Mouse (Mus musculus) limb, embryonic 14.5 days (tissue): ENCODE data around the gene Ccdc65. TPM values are rescaled to one million over a fixed set of nuclear protein-coding genes. Genes with fewer than 3 reads are reported as not detected.

Source experiments
- ATAC-seq: fragments of 200-750 bp; cut with Nextera tagmentation; 2 replicates; pipeline ENCODE4 v1.8.0; 2017; ENCODE audit warnings: low read depth, moderate number of reproducible peaks, moderate TSS enrichment; ENCODE audit not compliant: low FRiP score
- DNase-seq: peaks from one replicate; pipeline ENCODE4 v3.0.0-alpha.2; 2015; ENCODE audit warnings: low spot score
- H3K27ac ChIP-seq: fragments of 300-500 bp; sonication (generic); replicated peaks from 2 replicates; pipeline ENCODE4 v1.5.1; 2014; ENCODE audit warnings: low read depth, mild to moderate bottlenecking, low read length, moderate library complexity, mixed read lengths
- H3K27me3 ChIP-seq: fragments of 300-500 bp; sonication (generic); 2 replicates; pipeline ENCODE4 v1.6.1; 2014; ENCODE audit warnings: low read length, mixed read lengths; ENCODE audit not compliant: control insufficient read depth, insufficient read depth
- H3K36me3 ChIP-seq: fragments of 300-500 bp; sonication (generic); 2 replicates; pipeline ENCODE4 v1.6.1; 2014; ENCODE audit warnings: mild to moderate bottlenecking, low read length, moderate library complexity, mixed read lengths; ENCODE audit not compliant: control insufficient read depth, insufficient read depth
- H3K4me1 ChIP-seq: fragments of 300-500 bp; sonication (generic); 2 replicates; pipeline ENCODE4 v1.6.1; 2014; ENCODE audit warnings: antibody characterized with exemption, low read length, mixed read lengths; ENCODE audit not compliant: control insufficient read depth, insufficient read depth
- H3K4me2 ChIP-seq: fragments of 300-500 bp; sonication (generic); replicated peaks from 2 replicates; pipeline ENCODE4 v1.6.1; 2014; ENCODE audit warnings: low read depth, mild to moderate bottlenecking, low read length, moderate library complexity; ENCODE audit not compliant: severe bottlenecking
- H3K4me3 ChIP-seq: fragments of 300-500 bp; sonication (generic); replicated peaks from 2 replicates; pipeline ENCODE4 v1.5.1; 2014; ENCODE audit warnings: low read length
- H3K9ac ChIP-seq: fragments of 300-500 bp; sonication (generic); 2 replicates; pipeline ENCODE4 v1.6.1; 2014; ENCODE audit warnings: mild to moderate bottlenecking, low read depth, low read length, moderate library complexity; ENCODE audit not compliant: severe bottlenecking
- H3K9me3 ChIP-seq: fragments of 300-500 bp; sonication (generic); 2 replicates; pipeline ENCODE4 v1.6.1; 2016; ENCODE audit warnings: low read length; ENCODE audit not compliant: control insufficient read depth
- POLR2A ChIP-seq: fragments of 200-500 bp; IDR thresholded peaks from 2 replicates; pipeline ENCODE4 v1.8.0; 2012; ENCODE audit warnings: inconsistent platforms, mild to moderate bottlenecking, moderate library complexity, borderline replicate concordance; ENCODE audit not compliant: insufficient read depth, insufficient read length; ENCODE audit errors: extremely low read depth
- WGBS: fragments of 180-500 bp; shearing (Covaris S2); extraction: QIAGEN DNeasy Blood & Tissue Kit; methylation state at CpG from one replicate; pipeline ENCODE4 v1.1.7; 2014; 5-methylcytosine and 5-hydroxymethylcytosine counted together
- polyA plus RNA-seq, 2 experiments: library from polyadenylated mRNA; depleted of rRNA in 1 of 2; stranded (reverse) in 1 of 2; unstranded in 1 of 2; fragments of >200 nt; fragmentation: Nextera tagmentation in 1 of 2; extraction: Ambion mirVana in 1 of 2; gene quantifications; 2 replicates each; pipeline versions ENCODE4 v1.2.1 to v1.2.3; 2012 to 2014

Ccdc65 gene
- polyA plus RNA-seq, 2 experiments: 0.48 to 0.87 TPM

DNA sequence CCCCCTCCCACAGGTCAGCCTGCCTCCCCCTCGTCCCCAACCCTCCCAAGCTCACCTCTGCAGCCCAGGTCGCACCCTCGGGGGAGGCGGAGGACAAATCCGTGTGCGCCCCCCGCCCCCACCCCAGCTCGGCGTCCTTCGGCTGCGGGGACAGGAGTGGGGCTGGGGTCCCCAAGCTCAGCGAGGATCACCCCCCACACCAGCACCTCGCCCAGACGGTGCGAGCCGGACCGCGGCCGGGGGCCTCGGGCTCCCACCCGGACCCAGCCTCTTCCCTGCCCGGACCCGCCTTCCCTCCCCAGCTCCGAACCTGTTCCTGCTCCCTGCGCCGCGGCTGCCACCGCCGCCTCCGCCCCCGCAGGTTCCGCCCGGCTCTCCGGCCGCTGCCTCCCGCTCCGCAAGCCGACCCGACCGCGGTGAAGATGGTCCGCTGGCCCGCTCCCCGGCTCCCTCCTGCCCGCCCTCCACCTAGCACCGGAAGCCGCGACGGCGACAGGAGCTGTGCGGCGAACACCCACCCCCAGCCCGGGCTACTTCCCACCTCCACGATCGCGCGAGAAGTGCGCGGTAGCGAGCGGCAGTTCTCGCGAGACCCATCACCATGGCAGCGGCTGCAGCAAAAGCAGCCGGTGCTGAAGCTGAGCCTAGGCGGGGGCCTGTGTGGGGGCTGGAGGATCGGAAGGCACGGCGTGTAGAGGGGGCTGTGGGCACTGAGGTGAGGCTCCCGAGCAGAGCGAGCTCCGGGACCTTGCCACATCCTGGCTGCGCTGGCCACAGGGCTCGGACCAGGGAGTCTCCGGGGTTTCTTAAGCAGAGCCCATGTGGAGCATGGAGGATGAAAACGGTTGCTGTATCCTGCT is 54.9 kb downstream of the Ccdc65 start, which contains the start of gene Arf3:
Arf3 (minus strand) TSS at position 545 of the 860 bp plus-strand sequence.
- 0% methylated on average over 49 of the region's 76 CpGs for WGBS
- H3K4me2 ChIP-seq: peak within 1 kb of the TSS; percentile 79
- DNase-seq: peak; percentile 95
- peak within 1 kb of the TSS; percentile 84 for H3K9ac ChIP-seq
- ATAC-seq: peak; percentile 94
- TF ChIP-seq POLR2A: peak; percentile 76; the same call in 1 of the 2 replicates
- H3K36me3 ChIP-seq: peaks cover 18% of the 10 kb centered on the region; the same call in 1 of the 2 replicates
- peaks cover 10% of the 10 kb centered on the region for H3K4me1 ChIP-seq
- H3K27me3 ChIP-seq: no peaks in the 10 kb centered on the region
- no peaks in the 10 kb centered on the region for H3K9me3 ChIP-seq
- peak within 1 kb of the TSS; percentile 77 for H3K27ac ChIP-seq
- peak within 1 kb of the TSS; percentile 95 for H3K4me3 ChIP-seq

DNA sequence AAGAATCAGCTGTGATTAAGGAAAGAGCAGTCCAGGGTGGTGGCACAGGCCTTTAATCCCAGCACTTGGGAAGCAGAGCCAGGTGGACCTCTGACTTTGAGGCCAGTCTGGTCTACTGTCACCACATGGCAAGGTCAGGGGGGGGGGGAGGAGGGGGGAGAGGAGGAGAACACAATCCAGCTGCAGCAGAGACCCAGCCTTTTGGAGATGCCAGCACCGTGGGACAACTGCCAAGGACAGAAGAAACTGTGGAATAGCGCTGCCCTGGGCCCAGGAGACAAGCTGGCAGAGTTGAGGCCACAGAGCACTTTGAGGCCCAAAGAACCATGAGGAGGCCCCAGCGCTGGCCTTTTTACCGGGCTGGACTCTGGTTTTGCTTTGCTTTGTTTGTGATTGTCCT is 57.9 kb downstream of the Ccdc65 start:
- ATAC-seq (no peak), DNase-seq (no peak)
- H3K9me3 ChIP-seq: no peaks in the 10 kb centered on the region
- no peak overlapping the region for H3K4me2 ChIP-seq
- no peak overlapping the region for H3K4me3 ChIP-seq
- no peak overlapping the region for H3K27ac ChIP-seq
- H3K36me3 ChIP-seq: no peaks in the 10 kb centered on the region
- no peak for TF ChIP-seq POLR2A
- H3K27me3 ChIP-seq: peaks cover 3% of the 10 kb centered on the region
- H3K9ac ChIP-seq: no peak overlapping the region
- WGBS: 65% methylated on average over 4 of the region's 4 CpGs
- peaks cover 10% of the 10 kb centered on the region for H3K4me1 ChIP-seq

DNA sequence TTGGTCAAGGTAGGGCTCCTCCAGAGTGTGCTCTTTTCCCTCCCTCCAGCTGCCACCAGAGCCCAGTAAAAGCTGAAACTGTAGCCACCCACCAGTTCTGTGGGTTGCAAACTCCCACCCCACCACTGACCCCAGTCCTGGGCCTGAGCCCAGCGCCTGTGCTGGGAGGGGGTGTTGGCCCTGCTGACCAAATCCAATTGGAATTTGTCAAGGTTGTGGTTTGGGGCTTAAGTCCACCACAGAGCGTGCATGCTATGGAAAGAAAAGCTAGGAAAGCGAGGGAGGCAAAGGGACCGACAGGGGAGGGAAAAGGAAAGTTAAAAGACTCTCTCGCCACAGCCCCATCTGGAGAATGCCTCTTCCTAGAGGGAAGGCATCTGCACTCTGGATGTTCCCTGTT is 60.3 kb downstream of the Ccdc65 start:
- Histone ChIP-seq H3K27me3 (peaks cover 26% of the 10 kb centered on the region), H3K4me3 (no peak overlapping the region), H3K4me1 (peaks cover 8% of the 10 kb centered on the region; the same call in 1 of the 2 replicates), H3K9me3 (no peaks in the 10 kb centered on the region), H3K4me2 (no peak overlapping the region), H3K9ac (no peak overlapping the region), H3K27ac (no peak overlapping the region), H3K36me3 (no peaks in the 10 kb centered on the region)
- DNase-seq: no peak
- ATAC-seq: peak; percentile 43; the same call in 1 of the 2 replicates
- WGBS: 16% methylated on average over 5 of the region's 5 CpGs
- no peak for TF ChIP-seq POLR2A

DNA sequence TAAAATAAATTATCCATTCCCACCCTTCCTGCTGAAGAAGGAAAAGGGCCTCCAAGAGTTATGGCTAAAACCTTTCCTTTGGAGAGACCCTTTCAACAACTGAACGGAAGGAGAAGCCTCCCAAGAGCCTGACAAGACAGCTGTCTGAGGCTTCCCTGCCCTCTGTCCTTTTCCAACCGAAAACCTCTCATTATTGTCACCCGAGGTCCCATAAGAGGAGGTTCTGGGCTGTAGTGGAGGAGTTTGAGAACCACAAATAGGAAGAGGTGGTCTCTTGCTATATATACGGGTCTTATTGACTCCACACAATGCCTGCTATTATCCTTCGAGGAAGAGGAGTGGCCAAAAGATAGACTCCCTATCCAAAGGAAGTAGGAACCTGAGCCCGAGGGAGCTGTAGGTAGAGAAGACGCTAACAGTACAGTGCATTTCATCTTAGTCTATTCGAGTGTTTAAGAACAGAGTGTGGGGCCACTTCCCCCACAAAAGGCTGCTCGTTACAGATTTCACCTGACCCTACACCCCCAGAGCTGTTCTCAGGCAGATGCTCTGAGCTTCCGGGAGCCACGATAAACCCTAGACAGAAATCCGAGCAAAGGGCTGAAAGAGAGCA is 63.9 kb downstream of the Ccdc65 start:
- no peak for DNase-seq
- peak overlapping the region; percentile 0; the same call in 1 of the 2 replicates for H3K9ac ChIP-seq
- peaks cover 63% of the 10 kb centered on the region for H3K27me3 ChIP-seq
- TF ChIP-seq POLR2A: no peak
- H3K9me3 ChIP-seq: no peaks in the 10 kb centered on the region
- H3K4me1 ChIP-seq: peaks cover 13% of the 10 kb centered on the region
- no peaks in the 10 kb centered on the region for H3K36me3 ChIP-seq
- H3K4me3 ChIP-seq: peak overlapping the region; percentile 23
- no peak overlapping the region for H3K27ac ChIP-seq
- WGBS: 13% methylated on average over 12 of the region's 12 CpGs
- no peak for ATAC-seq
- peak overlapping the region; percentile 42; the same call in 1 of the 2 replicates for H3K4me2 ChIP-seq

DNA sequence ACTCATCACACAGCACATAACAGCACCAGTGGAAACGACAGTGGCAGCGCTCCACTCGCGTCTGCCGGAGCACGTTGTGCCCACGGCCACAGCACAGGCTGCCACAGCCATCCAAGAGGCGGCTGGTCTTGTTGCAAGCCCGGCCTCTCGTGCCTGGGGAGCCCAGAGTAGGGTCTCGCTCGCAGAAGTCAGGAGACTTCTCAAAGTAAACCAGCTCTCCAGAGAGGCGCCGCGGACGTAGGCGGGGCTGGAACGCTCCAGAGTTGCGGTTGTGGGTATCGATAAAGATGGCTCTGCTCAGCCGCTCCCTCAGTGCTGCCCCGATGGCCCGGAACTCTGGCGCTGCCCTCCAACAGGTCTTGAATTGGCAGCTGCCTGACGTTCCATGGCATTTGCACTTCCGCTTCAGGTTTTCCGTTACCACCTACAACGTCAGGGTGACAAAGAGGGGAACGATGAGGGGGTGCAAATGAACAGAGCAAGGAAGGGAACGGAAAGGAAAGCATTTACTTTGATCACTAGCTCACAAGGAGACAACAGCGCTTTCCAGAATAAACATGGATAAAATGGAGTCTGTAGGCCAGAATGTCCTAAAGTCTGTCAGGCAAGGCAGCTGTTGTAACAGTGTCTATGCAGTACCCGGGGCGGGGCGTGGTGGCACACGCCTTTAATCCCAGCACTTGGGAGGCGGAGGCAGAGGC is 64.7 kb downstream of the Ccdc65 start:
- no peaks in the 10 kb centered on the region for H3K9me3 ChIP-seq
- no peak for TF ChIP-seq POLR2A
- H3K27me3 ChIP-seq: peaks cover 70% of the 10 kb centered on the region
- 4% methylated on average over 36 of the region's 36 CpGs for WGBS
- H3K4me3 ChIP-seq: peak overlapping the region; percentile 23
- no peak for DNase-seq
- peaks cover 13% of the 10 kb centered on the region for H3K4me1 ChIP-seq
- H3K27ac ChIP-seq: no peak overlapping the region
- no peaks in the 10 kb centered on the region for H3K36me3 ChIP-seq
- no peak for ATAC-seq
- H3K9ac ChIP-seq: peak overlapping the region; percentile 0; the same call in 1 of the 2 replicates
- H3K4me2 ChIP-seq: peak overlapping the region; percentile 42

Other genes with a start within 250 kb of the Ccdc65 start
- gene OR5BS1P, start 238.3 kb upstream of the Ccdc65 start, polyA plus RNA-seq (2012; rRNA removed): not detected in 2 replicates
- gene OR5BS1P, start 238.3 kb upstream of the Ccdc65 start, polyA plus RNA-seq (2014; fragmentation: Nextera tagmentation; extraction: Ambion mirVana): not detected in 2 replicates
- gene Lalba, start 225.5 kb upstream of the Ccdc65 start, polyA plus RNA-seq (2012; rRNA removed): 0.14 and 0.32 TPM in 2 replicates
- not detected in 2 replicates for gene Lalba, start 225.5 kb upstream of the Ccdc65 start, polyA plus RNA-seq (2014; fragmentation: Nextera tagmentation; extraction: Ambion mirVana)
- gene Olfr279, start 215.8 kb upstream of the Ccdc65 start, polyA plus RNA-seq (2012; rRNA removed): not detected in 2 replicates
- gene Olfr279, start 215.8 kb upstream of the Ccdc65 start, polyA plus RNA-seq (2014; fragmentation: Nextera tagmentation; extraction: Ambion mirVana): not detected in 2 replicates
- gene Kansl2, start 173.9 kb upstream of the Ccdc65 start, polyA plus RNA-seq (2012; rRNA removed): 99.8 and 105 TPM in 2 replicates
- gene Kansl2, start 173.9 kb upstream of the Ccdc65 start, polyA plus RNA-seq (2014; fragmentation: Nextera tagmentation; extraction: Ambion mirVana): 104 and 108 TPM in 2 replicates
- gene Ccnt1, start 137.3 kb upstream of the Ccdc65 start, polyA plus RNA-seq (2012; rRNA removed): 19.4 and 21.6 TPM in 2 replicates
- 45.3 and 53.4 TPM in 2 replicates for gene Ccnt1, start 137.3 kb upstream of the Ccdc65 start, polyA plus RNA-seq (2014; fragmentation: Nextera tagmentation; extraction: Ambion mirVana)
- gene 4930415O20Rik, start 137.2 kb upstream of the Ccdc65 start, polyA plus RNA-seq (2012; rRNA removed): not detected in 2 replicates
- 0.37 TPM in 1 of 2 replicates, not detected in the other for gene 4930415O20Rik, start 137.2 kb upstream of the Ccdc65 start, polyA plus RNA-seq (2014; fragmentation: Nextera tagmentation; extraction: Ambion mirVana)
- gene Adcy6, start 98.1 kb upstream of the Ccdc65 start, polyA plus RNA-seq (2012; rRNA removed): 74.0 and 82.0 TPM in 2 replicates
- gene Adcy6, start 98.1 kb upstream of the Ccdc65 start, polyA plus RNA-seq (2014; fragmentation: Nextera tagmentation; extraction: Ambion mirVana): 14.3 and 16.2 TPM in 2 replicates
- 75.2 and 105 TPM in 2 replicates for gene Cacnb3, start 77.4 kb upstream of the Ccdc65 start, polyA plus RNA-seq (2012; rRNA removed)
- gene Cacnb3, start 77.4 kb upstream of the Ccdc65 start, polyA plus RNA-seq (2014; fragmentation: Nextera tagmentation; extraction: Ambion mirVana): 33.9 and 40.8 TPM in 2 replicates
- 47.0 and 54.0 TPM in 2 replicates for gene Ddx23, start 45.3 kb upstream of the Ccdc65 start, polyA plus RNA-seq (2012; rRNA removed)
- gene Ddx23, start 45.3 kb upstream of the Ccdc65 start, polyA plus RNA-seq (2014; fragmentation: Nextera tagmentation; extraction: Ambion mirVana): 22.6 and 26.5 TPM in 2 replicates
- 1.1 and 1.5 TPM in 2 replicates for gene Rnd1, start 30.7 kb upstream of the Ccdc65 start, polyA plus RNA-seq (2012; rRNA removed)
- gene Rnd1, start 30.7 kb upstream of the Ccdc65 start, polyA plus RNA-seq (2014; fragmentation: Nextera tagmentation; extraction: Ambion mirVana): 0.35 and 0.45 TPM in 2 replicates
- 58.9 and 90.9 TPM in 2 replicates for gene Fkbp11, start 20.0 kb downstream of the Ccdc65 start, polyA plus RNA-seq (2012; rRNA removed)
- 74.4 and 82.7 TPM in 2 replicates for gene Fkbp11, start 20.0 kb downstream of the Ccdc65 start, polyA plus RNA-seq (2014; fragmentation: Nextera tagmentation; extraction: Ambion mirVana)
- 75.0 and 96.4 TPM in 2 replicates for gene Arf3, start 55.0 kb downstream of the Ccdc65 start, polyA plus RNA-seq (2012; rRNA removed)
- gene Arf3, start 55.0 kb downstream of the Ccdc65 start, polyA plus RNA-seq (2014; fragmentation: Nextera tagmentation; extraction: Ambion mirVana): 37.4 and 39.6 TPM in 2 replicates
- gene Wnt10b, start 69.9 kb downstream of the Ccdc65 start, polyA plus RNA-seq (2012; rRNA removed): 13.7 and 14.9 TPM in 2 replicates
- gene Wnt10b, start 69.9 kb downstream of the Ccdc65 start, polyA plus RNA-seq (2014; fragmentation: Nextera tagmentation; extraction: Ambion mirVana): 6.3 and 7.4 TPM in 2 replicates
- not detected in 2 replicates for gene Wnt1, start 81.7 kb downstream of the Ccdc65 start, polyA plus RNA-seq (2012; rRNA removed)
- gene Wnt1, start 81.7 kb downstream of the Ccdc65 start, polyA plus RNA-seq (2014; fragmentation: Nextera tagmentation; extraction: Ambion mirVana): 0.08 TPM in 1 of 2 replicates, not detected in the other
- gene Ddn, start 101.3 kb downstream of the Ccdc65 start, polyA plus RNA-seq (2012; rRNA removed): 0.44 and 0.59 TPM in 2 replicates
- 0.14 TPM in 1 of 2 replicates, not detected in the other for gene Ddn, start 101.3 kb downstream of the Ccdc65 start, polyA plus RNA-seq (2014; fragmentation: Nextera tagmentation; extraction: Ambion mirVana)
- gene Prkag1, start 123.3 kb downstream of the Ccdc65 start, polyA plus RNA-seq (2012; rRNA removed): 93.1 and 93.7 TPM in 2 replicates
- 81.3 and 82.3 TPM in 2 replicates for gene Prkag1, start 123.3 kb downstream of the Ccdc65 start, polyA plus RNA-seq (2014; fragmentation: Nextera tagmentation; extraction: Ambion mirVana)
- 27.1 and 27.3 TPM in 2 replicates for gene Kmt2d, start 163.0 kb downstream of the Ccdc65 start, polyA plus RNA-seq (2012; rRNA removed)
- 16.7 and 20.1 TPM in 2 replicates for gene Kmt2d, start 163.0 kb downstream of the Ccdc65 start, polyA plus RNA-seq (2014; fragmentation: Nextera tagmentation; extraction: Ambion mirVana)
- 14.5 and 16.4 TPM in 2 replicates for gene Rhebl1, start 186.3 kb downstream of the Ccdc65 start, polyA plus RNA-seq (2012; rRNA removed)
- gene Rhebl1, start 186.3 kb downstream of the Ccdc65 start, polyA plus RNA-seq (2014; fragmentation: Nextera tagmentation; extraction: Ambion mirVana): 12.0 and 13.8 TPM in 2 replicates
- gene Dhh, start 190.3 kb downstream of the Ccdc65 start, polyA plus RNA-seq (2012; rRNA removed): 1.4 and 2.0 TPM in 2 replicates
- gene Dhh, start 190.3 kb downstream of the Ccdc65 start, polyA plus RNA-seq (2014; fragmentation: Nextera tagmentation; extraction: Ambion mirVana): 0.72 and 1.1 TPM in 2 replicates
- 66.8 and 145 TPM in 2 replicates for gene Lmbr1l, start 210.0 kb downstream of the Ccdc65 start, polyA plus RNA-seq (2012; rRNA removed)
- gene Lmbr1l, start 210.0 kb downstream of the Ccdc65 start, polyA plus RNA-seq (2014; fragmentation: Nextera tagmentation; extraction: Ambion mirVana): 5.5 and 7.8 TPM in 2 replicates
- 2,384 and 3,894 TPM in 2 replicates for gene Tuba1b, start 226.4 kb downstream of the Ccdc65 start, polyA plus RNA-seq (2012; rRNA removed)
- gene Tuba1b, start 226.4 kb downstream of the Ccdc65 start, polyA plus RNA-seq (2014; fragmentation: Nextera tagmentation; extraction: Ambion mirVana): 1,587 and 1,605 TPM in 2 replicates
- 15.1 and 159 TPM in 2 replicates for gene Gm49450, start 245.3 kb downstream of the Ccdc65 start, polyA plus RNA-seq (2012; rRNA removed)
- not detected in 2 replicates for gene Gm49450, start 245.3 kb downstream of the Ccdc65 start, polyA plus RNA-seq (2014; fragmentation: Nextera tagmentation; extraction: Ambion mirVana)
- 1,030 and 1,250 TPM in 2 replicates for gene Tuba1a, start 245.5 kb downstream of the Ccdc65 start, polyA plus RNA-seq (2012; rRNA removed)
- 1,263 and 1,288 TPM in 2 replicates for gene Tuba1a, start 245.5 kb downstream of the Ccdc65 start, polyA plus RNA-seq (2014; fragmentation: Nextera tagmentation; extraction: Ambion mirVana)